Mouse (Mus musculus) mesoderm, embryonic 11.5 days (tissue): Measurements from ENCODE around the gene Mis18a.
A peak's percentile ranks its signal among the peaks of the same experiment; 100 is the strongest.

Experiments
- DNase-seq: peaks from one replicate; pipeline ENCODE4 v3.0.0-alpha.2; 2012; ENCODE audit warnings: low read depth, low spot score

Mis18a gene

DNA sequence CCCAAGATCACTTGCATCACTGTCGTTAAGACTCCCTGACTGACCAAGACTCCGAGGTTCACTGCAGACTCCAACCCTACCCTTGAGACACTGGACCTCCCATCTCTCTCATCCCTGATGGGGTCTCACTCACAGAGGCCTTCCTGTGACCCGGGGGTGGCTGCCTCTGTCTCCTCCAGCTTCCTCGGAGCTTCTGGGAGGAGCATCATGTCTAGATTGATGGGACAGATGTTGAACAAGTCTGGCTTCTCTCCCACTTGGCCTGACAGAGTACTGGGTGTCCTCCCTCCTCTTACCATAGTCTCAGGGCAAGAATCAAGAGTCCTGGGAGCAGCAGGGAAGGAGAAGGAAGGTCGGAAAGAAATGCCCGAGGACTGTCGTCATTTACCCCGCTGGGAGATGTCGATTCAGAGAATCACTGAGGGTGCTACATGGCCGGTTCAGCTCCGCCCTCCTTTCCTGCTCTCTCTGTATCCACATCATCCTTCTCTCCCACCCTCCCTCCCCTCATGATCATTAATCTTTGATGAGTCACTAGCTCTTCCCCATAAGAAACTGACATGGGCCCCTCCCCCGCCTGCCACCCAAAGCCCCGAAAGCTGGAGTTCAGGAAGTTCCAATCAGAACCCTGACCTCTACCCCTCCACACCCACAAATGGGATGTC, 22.9 kb downstream of the Mis18a start:
- DNase-seq, result no peak

- DNase-seq, result no peak
Measured at GRCm38 (mm10) chr16:90703646-90704045, 23.6 kb downstream of the Mis18a start.

GRCm38 (mm10) chr16:90701541-90701940, 25.7 kb downstream of the Mis18a start:
- DNase-seq, result no peak

DNA sequence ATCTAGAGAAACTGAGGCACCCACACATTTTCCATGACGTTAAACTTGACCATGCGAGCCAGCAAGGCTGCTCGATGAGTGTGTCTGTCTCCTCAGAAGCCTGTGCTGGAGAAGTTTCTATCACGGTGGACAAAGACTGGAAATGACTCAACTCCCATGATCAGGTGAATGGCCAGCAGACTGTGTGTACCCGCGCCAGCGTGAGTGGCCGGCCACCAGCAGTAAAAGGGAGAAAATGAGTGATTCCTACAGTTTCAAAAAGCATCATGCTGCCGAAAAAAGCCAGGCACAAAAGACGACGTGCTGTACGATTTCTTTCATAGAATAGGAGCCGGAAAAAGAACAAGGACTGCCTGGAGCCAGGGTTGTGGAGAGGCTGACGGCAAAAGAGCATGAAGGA, 27.8 kb downstream of the Mis18a start:
- DNase-seq, result no peak

- DNase-seq, result no peak
Measured at GRCm38 (mm10) chr16:90696306-90696705, 30.9 kb downstream of the Mis18a start.

DNA sequence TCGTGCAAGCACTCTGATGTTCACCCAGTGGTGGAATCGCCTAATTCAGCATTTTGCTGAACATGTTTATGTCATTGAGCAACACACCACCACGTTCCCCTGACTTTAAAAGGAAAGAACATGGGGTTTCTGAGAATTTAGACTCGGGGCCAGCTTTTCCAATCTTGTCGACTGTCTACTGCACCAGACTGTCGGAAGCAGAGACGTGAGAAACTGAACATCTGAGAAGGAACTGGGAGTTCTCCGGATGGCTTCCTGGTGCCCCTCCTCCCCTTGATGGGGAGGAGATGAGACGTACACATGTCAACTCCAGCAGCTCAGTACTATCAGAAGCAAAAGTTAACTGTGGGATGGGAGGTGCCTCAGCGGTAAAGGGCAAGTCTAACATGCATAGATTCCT, 32.1 kb downstream of the Mis18a start:
- DNase-seq, result no peak

DNA sequence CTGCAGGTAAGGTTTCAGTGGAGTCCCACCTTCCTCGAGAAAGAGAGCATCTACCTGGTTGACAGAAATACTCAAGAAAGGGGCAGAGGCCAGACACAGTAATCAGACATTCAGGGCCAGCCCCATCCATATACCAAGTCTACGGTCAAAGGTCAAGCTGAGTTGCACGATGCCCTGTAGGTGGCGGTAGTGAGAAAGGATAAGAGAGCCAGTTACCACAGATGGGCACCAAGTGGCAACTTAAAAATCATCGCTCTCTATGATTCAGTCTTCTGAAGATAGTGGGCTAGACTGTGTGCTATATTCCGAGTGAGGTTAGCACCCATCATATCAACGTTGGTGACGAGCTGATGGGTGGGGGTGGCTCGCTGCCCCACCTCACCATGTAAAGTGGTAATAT, 32.5 kb downstream of the Mis18a start:
- DNase-seq, result peak; percentile 65

GRCm38 (mm10) chr16:90693625-90694024, 33.6 kb downstream of the Mis18a start:
- DNase-seq, result no peak

GRCm38 (mm10) chr16:90692704-90693385, 34.4 kb downstream of the Mis18a start:
- DNase-seq, result no peak

- DNase-seq, result no peak
Measured at GRCm38 (mm10) chr16:90687687-90688263, 39.4 kb downstream of the Mis18a start.

DNA sequence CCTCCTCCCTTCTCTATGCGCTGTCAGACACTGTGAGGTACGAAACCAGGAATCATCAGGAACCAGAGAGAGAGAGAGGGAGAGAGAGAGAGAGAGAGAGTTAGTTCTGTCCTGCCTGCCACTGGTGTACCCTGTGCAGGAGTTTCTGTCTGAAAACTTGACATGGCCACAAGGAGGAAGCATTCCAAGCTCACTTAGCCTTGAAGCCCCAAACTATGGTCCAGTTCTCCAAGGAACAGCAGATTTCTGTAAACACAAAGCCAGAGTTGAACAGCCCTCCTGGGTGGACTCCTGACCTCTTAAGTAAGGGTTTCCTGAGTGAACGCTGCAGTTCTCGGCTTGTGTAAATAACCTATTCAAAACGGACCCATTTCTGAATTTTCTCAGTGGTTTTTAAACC, 40.2 kb downstream of the Mis18a start:
- no peak for DNase-seq

- DNase-seq, result no peak
Measured at GRCm38 (mm10) chr16:90684092-90684491, 43.1 kb downstream of the Mis18a start.

DNA sequence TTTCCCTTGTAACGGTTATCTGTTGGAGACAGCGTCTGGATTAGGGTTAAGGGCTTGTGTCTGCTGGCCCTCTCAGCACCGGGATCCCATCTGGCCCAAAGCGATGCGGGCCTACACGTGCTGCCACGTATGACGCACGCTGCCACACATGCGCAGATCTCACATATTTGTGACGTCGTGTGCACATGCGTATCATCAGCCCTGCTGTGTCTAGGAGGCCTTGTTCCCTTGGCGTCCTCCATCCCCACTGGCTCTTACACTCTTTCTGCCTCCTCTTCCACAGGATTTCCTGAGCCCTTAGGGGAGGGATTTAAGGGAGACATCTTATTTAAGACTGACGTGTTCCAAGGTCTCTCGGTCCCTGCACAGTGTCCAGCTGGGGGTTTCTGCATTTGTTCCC, 47.2 kb downstream of the Mis18a start:
- no peak for DNase-seq

DNA sequence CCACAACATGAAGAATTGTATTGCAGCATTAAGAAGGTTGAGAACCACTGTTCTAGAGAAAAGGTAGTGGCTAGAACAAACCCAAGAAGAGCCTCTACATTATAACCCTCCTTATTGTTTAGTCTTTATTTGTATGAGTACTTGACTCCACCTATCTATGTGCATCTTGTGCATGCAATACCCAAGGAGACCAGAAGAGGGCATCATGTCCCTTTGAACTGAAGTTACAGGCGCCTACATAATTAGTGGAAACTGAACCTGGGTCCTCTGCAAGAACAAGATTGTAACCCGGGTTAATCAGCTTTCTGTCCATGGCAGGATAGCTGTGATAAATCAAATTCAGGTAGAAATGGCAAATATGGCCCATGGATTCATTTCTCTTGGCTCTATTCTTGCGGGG, 48.4 kb downstream of the Mis18a start:
- no peak for DNase-seq

- peak; percentile 44 for DNase-seq
Measured at GRCm38 (mm10) chr16:90676920-90677574, 50.2 kb downstream of the Mis18a start.

GRCm38 (mm10) chr16:90674651-90675050, 52.6 kb downstream of the Mis18a start:
- DNase-seq, result no peak

- no peak for DNase-seq
Measured at GRCm38 (mm10) chr16:90673507-90674354, 53.5 kb downstream of the Mis18a start.
